Mouse (Mus musculus): ENCODE measurements around the gene Tmem108. TPM values are rescaled to one million over a fixed set of nuclear protein-coding genes. Genes with fewer than 3 reads are reported as not detected.

The Tmem108 gene
- polyA plus RNA-seq, 1 experiment = not detected

DNA sequence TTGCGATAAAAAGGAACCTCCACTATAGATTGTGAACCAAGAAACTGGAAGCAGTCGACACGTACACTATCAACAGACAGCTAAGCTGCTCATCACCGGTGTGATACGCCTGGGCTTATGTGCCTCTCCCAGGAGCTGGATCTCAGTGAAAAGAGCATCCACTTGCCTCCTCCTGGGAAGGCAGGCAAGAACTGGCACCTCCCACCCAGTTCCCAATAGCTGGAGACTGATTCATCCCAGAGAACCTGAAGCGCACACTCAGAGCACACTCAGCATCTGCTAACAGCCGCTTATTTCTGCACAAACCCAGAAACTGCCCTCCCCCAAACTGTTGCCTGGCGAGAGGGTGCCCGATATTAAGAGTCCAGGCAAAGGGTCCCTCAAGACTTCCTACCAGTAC is 69.8 kb downstream of the Tmem108 start:
- Histone ChIP-seq H3K27ac (ENCODE audit: insufficient read depth, low read depth, low read length) (no peak overlapping the region), H3K4me3 (ENCODE audit: insufficient read depth, low read length) (no peak overlapping the region), H3K4me1 (ENCODE audit: control insufficient read depth, insufficient read depth, low read length) (no peaks in the 10 kb centered on the region)
- TF ChIP-seq CTCF (IDR thresholded peaks at IDR 0.05; ENCODE audit: low read depth, low read length) (no peak), POLR2A (IDR thresholded peaks at IDR 0.05; ENCODE audit: borderline replicate concordance, low read depth, low read length) (no peak)

DNA sequence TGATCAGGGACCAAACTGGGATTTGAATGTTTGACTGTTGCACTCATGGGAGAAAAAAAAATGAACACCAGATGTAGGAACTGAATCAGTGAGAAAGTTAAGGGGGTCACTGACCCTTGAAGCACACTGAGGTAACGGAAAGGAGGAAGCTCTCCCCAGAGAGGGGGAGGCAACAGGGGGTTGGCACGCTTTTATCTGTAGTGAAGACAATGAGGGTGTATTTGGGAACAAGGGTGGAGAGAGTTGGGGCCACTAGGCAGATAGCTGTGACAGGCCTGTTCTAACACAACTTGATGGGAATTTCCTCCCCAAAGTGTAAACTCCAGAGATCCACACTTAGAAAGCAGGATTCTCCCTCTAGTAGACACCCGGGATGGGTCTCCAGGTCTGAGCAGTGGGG is 71.2 kb downstream of the Tmem108 start:
- Histone ChIP-seq H3K27ac (ENCODE audit: insufficient read depth, low read depth, low read length) (no peak overlapping the region), H3K4me1 (ENCODE audit: control insufficient read depth, insufficient read depth, low read length) (no peaks in the 10 kb centered on the region)
- TF ChIP-seq CTCF (IDR thresholded peaks at IDR 0.05; ENCODE audit: low read depth, low read length) (no peak), POLR2A (IDR thresholded peaks at IDR 0.05; ENCODE audit: borderline replicate concordance, low read depth, low read length) (no peak)

DNA sequence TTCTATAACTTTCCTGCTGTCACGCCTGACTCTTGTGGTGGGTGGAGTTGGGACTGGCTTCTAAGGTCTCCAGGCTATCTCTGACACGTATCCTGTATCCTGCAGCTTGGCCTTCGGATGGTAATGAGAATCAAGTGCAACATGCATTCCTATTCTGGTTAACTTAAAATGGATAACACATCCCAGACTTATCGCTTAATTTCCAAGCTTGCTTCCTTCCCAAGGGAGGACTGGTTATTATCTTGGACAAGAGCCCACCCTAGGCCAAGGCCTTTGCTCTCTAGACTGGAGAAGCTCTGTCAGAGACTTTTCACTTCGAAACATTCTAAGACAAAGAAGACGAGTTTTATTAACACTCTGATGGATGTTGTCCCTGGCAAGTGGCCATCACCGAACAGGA is 71.9 kb downstream of the Tmem108 start:
- H3K27ac ChIP-seq (ENCODE audit: insufficient read depth, low read depth, low read length) = no peak overlapping the region
- no peak overlapping the region for H3K4me3 ChIP-seq (ENCODE audit: insufficient read depth, low read length)
- no peaks in the 10 kb centered on the region for H3K4me1 ChIP-seq (ENCODE audit: control insufficient read depth, insufficient read depth, low read length)
- no peak for TF ChIP-seq CTCF (IDR thresholded peaks at IDR 0.05; ENCODE audit: low read depth, low read length)
- TF ChIP-seq POLR2A (IDR thresholded peaks at IDR 0.05; ENCODE audit: borderline replicate concordance, low read depth, low read length) = no peak

More for the DNA sequence above, 71.2 kb downstream of the Tmem108 start:
- no peak overlapping the region for H3K4me3 ChIP-seq (ENCODE audit: insufficient read depth, low read length)

DNA sequence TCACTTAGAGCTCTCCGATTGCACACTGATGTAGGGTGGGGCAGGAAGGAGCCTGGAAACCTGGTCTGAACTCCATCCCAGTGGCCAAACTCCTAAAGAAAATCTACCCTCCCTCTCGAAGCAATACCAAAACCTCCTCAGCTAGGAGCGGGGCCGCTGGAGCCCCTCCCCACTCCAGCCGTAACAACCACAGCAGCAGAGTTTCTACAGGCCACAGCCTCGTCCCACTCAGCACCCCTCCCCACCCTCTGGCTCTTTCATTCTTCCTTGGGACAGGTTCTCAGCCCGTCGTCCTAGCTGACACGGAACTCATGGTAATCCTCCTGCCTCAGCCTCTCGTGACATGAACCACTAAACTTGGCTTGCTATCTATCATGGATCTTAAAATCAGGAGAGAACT is 72.6 kb downstream of the Tmem108 start:
- Histone ChIP-seq H3K4me1 (ENCODE audit: control insufficient read depth, insufficient read depth, low read length) (no peaks in the 10 kb centered on the region), H3K4me3 (ENCODE audit: insufficient read depth, low read length) (no peak overlapping the region)
- TF ChIP-seq POLR2A (IDR thresholded peaks at IDR 0.05; ENCODE audit: borderline replicate concordance, low read depth, low read length) = no peak
- no peak for TF ChIP-seq CTCF (IDR thresholded peaks at IDR 0.05; ENCODE audit: low read depth, low read length)

DNA sequence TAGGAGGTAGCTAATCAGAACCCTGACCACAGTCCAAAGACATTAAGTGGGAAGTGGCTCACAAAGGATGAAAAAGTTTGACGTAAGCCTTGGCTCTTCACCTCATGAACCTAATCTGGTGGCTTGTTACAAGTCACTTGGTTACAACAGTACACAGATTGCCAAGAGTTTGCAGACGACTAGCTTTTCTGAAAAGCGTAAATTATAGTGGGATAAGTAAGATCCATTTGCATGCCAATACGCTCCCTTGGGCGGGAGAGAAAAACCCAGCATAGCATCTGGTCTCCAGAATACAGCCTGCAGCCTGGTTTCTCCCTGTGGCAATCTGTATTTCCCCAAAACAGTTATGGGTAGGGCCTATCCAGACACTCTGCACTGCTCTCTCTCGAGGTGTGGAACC is 74.5 kb downstream of the Tmem108 start:
- H3K4me1 ChIP-seq (ENCODE audit: control insufficient read depth, insufficient read depth, low read length) = no peaks in the 10 kb centered on the region
- no peak overlapping the region for H3K27ac ChIP-seq (ENCODE audit: insufficient read depth, low read depth, low read length)
- H3K4me3 ChIP-seq (ENCODE audit: insufficient read depth, low read length) = no peak overlapping the region
- TF ChIP-seq CTCF (IDR thresholded peaks at IDR 0.05; ENCODE audit: low read depth, low read length) = no peak

More for the DNA sequence above, 72.6 kb downstream of the Tmem108 start:
- H3K27ac ChIP-seq (ENCODE audit: insufficient read depth, low read depth, low read length) = no peak overlapping the region

DNA sequence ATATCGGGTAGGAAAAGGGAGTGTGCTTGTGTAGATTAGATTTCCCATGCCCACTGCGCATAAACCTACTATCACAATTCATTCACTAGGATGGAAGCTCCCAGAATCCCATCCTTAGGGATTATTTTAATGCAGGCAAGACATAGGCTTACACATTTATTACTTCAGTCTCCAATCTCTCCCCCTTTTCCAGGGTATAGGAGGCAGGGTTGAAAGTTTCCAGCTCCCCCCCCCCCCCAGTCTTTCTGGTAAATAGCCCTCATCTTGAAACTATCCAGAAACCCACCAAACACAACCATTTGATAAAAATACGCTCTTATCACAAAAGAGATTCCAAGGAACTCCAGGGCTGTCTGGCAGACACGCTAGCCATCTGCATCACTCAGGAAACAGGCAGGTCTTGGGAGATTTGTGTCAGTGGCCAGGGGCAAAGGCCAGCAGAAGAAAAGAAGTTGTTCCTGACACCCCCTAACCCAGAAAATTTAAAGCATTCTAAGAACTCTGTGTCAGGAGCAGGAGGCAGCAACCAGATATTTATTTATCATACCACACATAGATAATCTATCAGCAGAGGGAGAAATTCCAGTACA is 79.8 kb downstream of the Tmem108 start:
- H3K27ac ChIP-seq (ENCODE audit: insufficient read depth, low read depth, low read length) = no peak overlapping the region
- H3K4me1 ChIP-seq (ENCODE audit: control insufficient read depth, insufficient read depth, low read length) = no peaks in the 10 kb centered on the region
- H3K4me3 ChIP-seq (ENCODE audit: insufficient read depth, low read length) = no peak overlapping the region
- TF ChIP-seq POLR2A (IDR thresholded peaks at IDR 0.05; ENCODE audit: borderline replicate concordance, low read depth, low read length) (no peak), CTCF (IDR thresholded peaks at IDR 0.05; ENCODE audit: low read depth, low read length) (no peak)

DNA sequence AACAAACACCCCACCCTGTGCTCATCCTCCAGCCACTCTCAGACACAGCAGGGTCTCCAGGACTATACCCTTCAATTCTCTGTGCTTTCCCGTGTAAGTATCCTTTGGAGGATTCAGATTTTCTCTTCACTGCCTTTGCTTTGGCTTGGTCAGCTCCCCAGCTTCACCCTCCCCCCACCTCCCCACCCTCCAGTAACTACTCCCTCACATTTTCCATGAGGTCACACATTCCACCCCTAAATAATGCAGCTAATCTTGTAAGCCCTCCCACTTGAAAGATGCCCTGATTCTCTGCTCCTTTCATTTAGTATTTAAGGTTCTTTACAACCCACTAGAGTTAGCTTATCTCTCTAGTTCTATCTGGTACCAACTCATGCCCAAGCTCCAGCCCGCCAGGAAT is 82.4 kb downstream of the Tmem108 start:
- Histone ChIP-seq H3K4me3 (ENCODE audit: insufficient read depth, low read length) (no peak overlapping the region), H3K27ac (ENCODE audit: insufficient read depth, low read depth, low read length) (no peak overlapping the region), H3K4me1 (ENCODE audit: control insufficient read depth, insufficient read depth, low read length) (no peaks in the 10 kb centered on the region)
- TF ChIP-seq POLR2A (IDR thresholded peaks at IDR 0.05; ENCODE audit: borderline replicate concordance, low read depth, low read length) (no peak), CTCF (IDR thresholded peaks at IDR 0.05; ENCODE audit: low read depth, low read length) (no peak)

DNA sequence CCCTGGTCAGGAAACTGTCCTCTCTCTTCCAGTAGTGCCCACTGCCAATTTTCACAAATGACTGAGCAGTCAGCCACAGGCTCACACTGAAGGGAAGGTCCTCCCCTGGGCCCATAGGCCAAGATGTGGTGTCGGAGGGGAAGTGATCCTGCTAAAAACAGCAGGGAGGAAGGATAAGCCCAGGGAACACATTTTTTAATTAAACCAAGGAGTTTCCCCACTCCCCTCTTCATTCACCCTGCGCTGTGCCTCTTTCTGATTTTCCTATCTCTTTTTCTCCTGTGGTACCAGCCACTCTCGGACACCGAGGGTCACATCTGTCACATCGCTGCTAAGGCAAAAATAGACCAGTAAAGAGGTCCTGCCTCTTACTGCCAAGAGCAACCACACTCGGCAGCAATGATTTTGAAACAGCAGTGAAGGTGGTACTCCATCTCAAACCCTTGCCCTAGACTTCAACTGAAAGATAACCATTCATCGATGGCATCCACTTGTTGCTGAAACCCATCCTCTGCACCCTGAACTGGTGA is 83.0 kb downstream of the Tmem108 start:
- TF ChIP-seq CTCF (IDR thresholded peaks at IDR 0.05; ENCODE audit: low read depth, low read length) = no peak
- no peak for TF ChIP-seq POLR2A (IDR thresholded peaks at IDR 0.05; ENCODE audit: borderline replicate concordance, low read depth, low read length)

DNA sequence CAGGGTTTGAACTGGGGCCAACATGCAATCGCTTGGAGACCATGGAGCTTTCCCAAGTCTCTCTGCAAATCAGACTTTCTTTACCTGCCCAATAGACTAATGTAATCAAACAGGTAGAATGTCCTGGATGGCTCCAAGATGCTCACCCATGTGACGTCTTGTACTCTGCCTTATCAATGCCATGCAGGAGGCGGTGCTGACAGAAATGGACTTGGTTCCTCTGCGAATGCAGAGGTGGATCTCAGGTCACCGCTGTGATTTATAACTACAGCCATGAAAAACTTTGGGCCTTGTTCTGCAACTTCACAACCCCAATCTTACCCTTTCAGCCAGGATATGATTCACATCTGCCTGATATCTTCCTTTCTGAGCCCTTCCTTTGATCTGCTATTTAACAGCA is 83.8 kb downstream of the Tmem108 start:
- Histone ChIP-seq H3K4me1 (ENCODE audit: control insufficient read depth, insufficient read depth, low read length) (no peaks in the 10 kb centered on the region), H3K27ac (ENCODE audit: insufficient read depth, low read depth, low read length) (no peak overlapping the region), H3K4me3 (ENCODE audit: insufficient read depth, low read length) (no peak overlapping the region)
- TF ChIP-seq CTCF (IDR thresholded peaks at IDR 0.05; ENCODE audit: low read depth, low read length) = no peak
- TF ChIP-seq POLR2A (IDR thresholded peaks at IDR 0.05; ENCODE audit: borderline replicate concordance, low read depth, low read length) = no peak

More for the DNA sequence above, 83.0 kb downstream of the Tmem108 start:
- no peak overlapping the region for H3K27ac ChIP-seq (ENCODE audit: insufficient read depth, low read depth, low read length)
- no peaks in the 10 kb centered on the region for H3K4me1 ChIP-seq (ENCODE audit: control insufficient read depth, insufficient read depth, low read length)
- H3K4me3 ChIP-seq (ENCODE audit: insufficient read depth, low read length) = no peak overlapping the region

DNA sequence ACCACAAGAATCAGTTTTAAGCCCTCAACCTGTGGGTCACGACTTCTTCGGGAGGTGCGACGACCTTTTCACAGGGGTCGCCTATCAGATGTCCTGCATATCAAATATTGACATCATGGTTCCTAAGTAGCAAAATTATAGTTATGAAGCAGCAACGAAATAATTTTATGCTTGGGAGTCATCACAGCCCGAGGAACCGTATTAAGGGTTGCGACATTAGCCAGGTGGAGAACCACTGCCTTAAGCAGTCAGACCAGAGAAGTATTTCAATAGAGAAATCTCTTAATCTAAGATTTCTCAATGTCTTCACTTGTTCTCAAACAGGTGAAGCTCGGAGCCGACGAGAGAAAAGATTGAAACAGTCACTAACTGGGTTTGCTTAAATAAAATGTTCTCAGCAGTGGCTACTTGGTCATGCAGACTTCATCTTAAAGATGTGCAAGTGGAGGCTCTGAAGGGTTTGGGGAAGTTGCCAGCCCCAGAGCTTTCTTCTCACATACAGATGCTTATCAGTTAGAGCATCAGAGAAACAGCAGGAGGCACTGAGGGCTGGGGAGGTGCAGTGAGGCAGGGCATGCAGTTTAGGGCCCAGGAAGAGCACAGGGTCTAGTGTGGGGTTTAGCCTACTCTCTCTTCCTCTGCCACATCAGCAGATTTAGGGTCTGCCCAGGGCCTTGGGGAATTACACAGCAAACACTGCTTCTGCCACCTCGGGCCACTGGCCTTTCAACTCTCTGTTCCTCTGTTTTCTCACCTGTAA is 85.7 kb downstream of the Tmem108 start:
- no peak for TF ChIP-seq CTCF (IDR thresholded peaks at IDR 0.05; ENCODE audit: low read depth, low read length)
- TF ChIP-seq POLR2A (IDR thresholded peaks at IDR 0.05; ENCODE audit: borderline replicate concordance, low read depth, low read length) = no peak
- no peaks in the 10 kb centered on the region for H3K4me1 ChIP-seq (ENCODE audit: control insufficient read depth, insufficient read depth, low read length)
- H3K27ac ChIP-seq (ENCODE audit: insufficient read depth, low read depth, low read length) = no peak overlapping the region
- no peak overlapping the region for H3K4me3 ChIP-seq (ENCODE audit: insufficient read depth, low read length)

All from bone marrow macrophage, adult 2 months (primary cell).